ENCODE assay signal across 8 mouse cellular contexts in genomic region chrX:101273875-101274738, GRCm38 (mm10). TPM values are rescaled to one million over a fixed set of nuclear protein-coding genes. Genes with fewer than 3 reads are reported as not detected.
A peak's percentile ranks its signal among the peaks of the same experiment; 100 is the strongest.
DNase-seq lines count a peak whose midpoint lies in the region; ATAC-seq and TF ChIP-seq lines count a peak whose summit lies in the region.

Gene Med12 (plus strand): TSS chrX:101274030.

- no peak for TF ChIP-seq POLR2A in bone marrow macrophage, adult 2 months (IDR thresholded peaks at IDR 0.05; ENCODE audit: borderline replicate concordance, low read depth, low read length)
- TF ChIP-seq POLR2A in embryonic fibroblast, embryonic 13.5 days (IDR thresholded peaks at IDR 0.05; ENCODE audit: low read depth, low read length), result peak; percentile 50; the same call in 1 of the 2 replicates

- H3K4me1 ChIP-seq in bone marrow macrophage, adult 2 months (ENCODE audit: control insufficient read depth, insufficient read depth, low read length), result peaks cover 11% of the 10 kb centered on the region
- no peaks in the 10 kb centered on the region for H3K4me1 ChIP-seq in embryonic fibroblast, embryonic 13.5 days (ENCODE audit: control insufficient read depth, insufficient read depth, low read length)
- peaks cover 4% of the 10 kb centered on the region; the same call in 1 of the 2 replicates for H3K4me1 ChIP-seq in heart, embryonic 10.5 days
- H3K4me1 ChIP-seq in kidney, embryonic 15.5 days, result peaks cover 7% of the 10 kb centered on the region; the same call in 1 of the 2 replicates

- H3K9ac ChIP-seq in kidney, embryonic 15.5 days, result peak within 1 kb of the TSS; percentile 70

- ATAC-seq in kidney, embryonic 15.5 days (replicated peaks; ENCODE audit: low FRiP score), result peak; percentile 98
- ATAC-seq in monocyte, adult 5-6 weeks (replicated peaks; ENCODE audit: insufficient number of reproducible peaks, low FRiP score, low TSS enrichment, poor library complexity, severe bottlenecking), result peak; percentile 99

- 16% methylated on average over 54 of the region's 54 CpGs for WGBS in heart, embryonic 10.5 days
- WGBS in kidney, embryonic 15.5 days, result 20% methylated on average over 54 of the region's 54 CpGs

- H3K27ac ChIP-seq in bone marrow macrophage, adult 2 months (ENCODE audit: insufficient read depth, low read depth, low read length), result peak within 1 kb of the TSS; percentile 58
- no peak within 1 kb of the TSS for H3K27ac ChIP-seq in embryonic fibroblast, embryonic 13.5 days (ENCODE audit: insufficient read depth, low read length)
- H3K27ac ChIP-seq in heart, embryonic 10.5 days, result peak within 1 kb of the TSS; percentile 84
- H3K27ac ChIP-seq in kidney, embryonic 15.5 days, result peak within 1 kb of the TSS; percentile 86

- no peaks in the 10 kb centered on the region for H3K9me3 ChIP-seq in heart, embryonic 10.5 days
- no peaks in the 10 kb centered on the region for H3K9me3 ChIP-seq in kidney, embryonic 15.5 days (replicated peaks)

- H3K4me3 ChIP-seq in bone marrow macrophage, adult 2 months (ENCODE audit: insufficient read depth, low read length), result peak within 1 kb of the TSS; percentile 76
- H3K4me3 ChIP-seq in embryonic fibroblast, embryonic 13.5 days (ENCODE audit: insufficient read depth, low read length), result peak within 1 kb of the TSS; percentile 84
- peak within 1 kb of the TSS; percentile 58 for H3K4me3 ChIP-seq in heart, embryonic 10.5 days
- H3K4me3 ChIP-seq in kidney, embryonic 15.5 days (replicated peaks), result peak within 1 kb of the TSS; percentile 61

- H3K27me3 ChIP-seq in heart, embryonic 10.5 days (ENCODE audit: insufficient read depth, poor library complexity, severe bottlenecking), result peaks cover 17% of the 10 kb centered on the region; the same call in 1 of the 2 replicates
- H3K27me3 ChIP-seq in kidney, embryonic 15.5 days, result peaks cover 12% of the 10 kb centered on the region

- DNase-seq in A20 (ENCODE audit: low read depth, low spot score) (peak; percentile 89), liver (peak; percentile 95)
- peak; percentile 95 for DNase-seq in heart, embryonic 10.5 days (ENCODE audit: low spot score)
- peak; percentile 90 to 92 for DNase-seq in spleen, postnatal 4 days (ENCODE audit: low spot score in 2 of 2)

- TF ChIP-seq CTCF in bone marrow macrophage, adult 2 months (IDR thresholded peaks at IDR 0.05; ENCODE audit: low read depth, low read length), result no peak
- no peak for TF ChIP-seq CTCF in embryonic fibroblast, embryonic 13.5 days (IDR thresholded peaks at IDR 0.05; ENCODE audit: borderline replicate concordance, insufficient read depth, low read length)

- peaks cover 30% of the 10 kb centered on the region for H3K36me3 ChIP-seq in heart, embryonic 10.5 days
- peaks cover 32% of the 10 kb centered on the region for H3K36me3 ChIP-seq in kidney, embryonic 15.5 days

- H3K4me2 ChIP-seq in kidney, embryonic 15.5 days, result peak within 1 kb of the TSS; percentile 56

RNA-seq across cellular contexts. Expression of gene Med12, which starts in this region (rescaled TPM):
- 64.7 and 73.5 TPM in 2 replicates for polyA plus RNA-seq in bone marrow macrophage, adult 2 months (2012; ENCODE audit: insufficient read depth, insufficient read length, missing spikeins)
- 45.8 and 47.9 TPM in 2 replicates for polyA plus RNA-seq in embryonic fibroblast, embryonic 13.5 days (2011; ENCODE audit: insufficient read length, low read depth, missing spikeins)
- 29.4 and 29.7 TPM in 2 replicates for polyA plus RNA-seq in heart, embryonic 10.5 days (2016; fragmentation: Nextera tagmentation; extraction: Ambion mirVana)
- polyA plus RNA-seq in kidney, embryonic 15.5 days (2015; fragmentation: Nextera tagmentation; extraction: Ambion mirVana), result 32.3 and 35.6 TPM in 2 replicates
- 42.5 to 73.8 TPM (median 57.7 TPM) in 3 replicates for total RNA-seq in monocyte, adult 5-6 weeks (2017)
